Mouse (Mus musculus) layer of hippocampus, adult 11-12 months (tissue): ENCODE measurements around the gene Aars2.

Source experiments
- DNase-seq: peaks from one replicate; pipeline ENCODE4 v3.0.0; 2022; ENCODE audit warnings: low spot score

Gene Aars2

DNA sequence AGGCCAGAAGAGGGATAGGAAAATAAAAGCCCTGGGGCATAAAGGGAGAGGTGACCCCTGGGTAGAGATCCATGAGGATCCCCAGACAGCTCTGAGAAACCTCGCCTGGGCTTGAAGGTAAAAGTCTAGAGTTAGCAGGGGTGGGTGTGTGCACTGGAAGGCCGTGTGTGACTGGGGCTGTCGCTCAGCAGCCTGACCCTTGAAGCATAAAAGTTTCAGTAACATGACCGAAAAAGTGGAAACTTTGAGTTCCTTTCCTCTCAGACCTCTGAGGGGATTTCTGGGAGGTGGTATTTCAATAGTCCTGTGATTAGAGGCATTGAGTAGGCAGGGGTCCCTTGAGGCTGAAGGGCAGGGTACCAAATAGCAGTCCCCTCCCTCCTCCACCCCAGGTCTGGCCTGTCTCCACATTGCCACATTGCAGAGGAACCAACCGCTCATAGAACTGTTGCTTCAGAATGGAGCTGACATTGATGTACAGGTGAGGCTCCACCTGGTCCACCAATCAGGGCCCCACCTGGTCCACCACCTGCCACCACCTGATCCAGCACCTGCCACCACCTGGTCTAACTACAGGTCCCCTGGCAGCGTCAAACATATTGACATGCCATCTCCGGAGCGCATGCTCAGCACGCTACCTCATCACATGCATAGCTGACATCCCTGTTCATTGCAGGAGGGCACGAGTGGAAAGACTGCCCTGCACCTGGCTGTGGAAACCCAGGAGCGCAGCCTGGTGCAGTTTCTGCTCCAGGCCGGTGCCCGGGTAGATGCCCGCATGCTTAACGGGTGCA is 53.3 kb downstream of the Aars2 start:
- DNase-seq = no peak

DNA sequence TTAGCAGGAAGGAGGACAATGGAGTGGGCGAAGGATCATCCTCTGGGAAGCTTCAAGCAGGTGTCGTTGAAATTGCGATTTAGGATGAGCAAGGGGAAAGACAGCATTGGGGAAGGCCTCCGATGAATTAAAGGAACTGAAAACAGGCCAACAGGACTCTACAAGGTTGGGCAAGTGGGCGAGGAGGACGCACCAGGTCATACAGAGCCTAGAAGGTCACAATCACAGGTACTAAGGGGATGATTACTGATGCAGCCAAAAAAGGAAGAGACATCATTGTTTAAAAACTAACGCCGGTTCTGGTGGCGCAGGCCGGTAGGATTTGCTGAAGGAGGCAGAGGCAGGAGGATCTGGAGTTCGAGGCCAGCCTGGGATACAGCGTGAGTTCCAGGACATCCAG is 56.6 kb downstream of the Aars2 start:
- DNase-seq = no peak

DNA sequence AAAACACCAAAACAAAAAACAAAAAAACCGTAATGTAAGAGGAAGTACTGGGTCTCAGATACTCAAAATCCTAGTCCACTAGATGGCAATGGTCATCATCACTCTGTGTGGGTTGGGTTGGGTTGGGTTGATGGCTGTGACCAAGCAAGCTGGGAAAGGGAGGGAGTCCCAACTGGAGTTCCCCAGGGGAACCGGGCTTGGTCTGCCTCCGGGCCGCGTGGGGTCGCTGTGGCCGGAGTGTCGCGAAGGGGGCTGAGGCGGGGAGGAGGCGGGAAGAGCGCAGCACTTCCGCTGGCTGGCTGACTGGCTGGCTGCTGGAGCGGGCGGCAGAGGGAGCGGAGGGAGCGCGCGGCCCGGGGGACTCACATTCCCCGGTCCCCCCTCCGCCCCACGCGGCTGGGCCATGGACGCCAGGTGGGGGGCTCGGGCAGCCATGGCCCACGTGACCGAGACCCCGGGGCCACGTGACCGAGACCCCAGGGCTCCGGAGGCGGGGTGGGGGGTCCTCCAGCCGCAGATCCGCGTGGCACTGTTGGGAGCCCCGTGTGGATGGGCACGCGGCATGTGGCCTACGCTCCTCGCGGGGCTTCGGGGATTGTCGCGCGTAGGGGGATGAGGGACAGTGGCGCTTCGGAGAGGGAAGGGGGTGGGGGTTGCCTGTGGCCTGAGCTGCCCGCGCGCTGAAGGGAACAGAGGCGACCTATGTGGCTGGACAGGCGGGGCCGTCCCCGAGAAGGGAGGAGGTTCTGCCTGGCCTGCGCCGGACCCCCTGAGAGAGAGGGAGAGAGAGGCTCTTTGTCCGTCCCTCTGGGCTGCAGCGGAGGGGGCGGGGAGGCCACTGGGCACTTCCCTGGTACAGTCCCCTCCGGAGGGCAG is 57.3 kb downstream of the Aars2 start, which contains the start of gene Slc35b2:
Gene Slc35b2 (plus strand): TSS at position 220 of the 876 bp plus-strand sequence.
- DNase-seq = peak; percentile 89

DNA sequence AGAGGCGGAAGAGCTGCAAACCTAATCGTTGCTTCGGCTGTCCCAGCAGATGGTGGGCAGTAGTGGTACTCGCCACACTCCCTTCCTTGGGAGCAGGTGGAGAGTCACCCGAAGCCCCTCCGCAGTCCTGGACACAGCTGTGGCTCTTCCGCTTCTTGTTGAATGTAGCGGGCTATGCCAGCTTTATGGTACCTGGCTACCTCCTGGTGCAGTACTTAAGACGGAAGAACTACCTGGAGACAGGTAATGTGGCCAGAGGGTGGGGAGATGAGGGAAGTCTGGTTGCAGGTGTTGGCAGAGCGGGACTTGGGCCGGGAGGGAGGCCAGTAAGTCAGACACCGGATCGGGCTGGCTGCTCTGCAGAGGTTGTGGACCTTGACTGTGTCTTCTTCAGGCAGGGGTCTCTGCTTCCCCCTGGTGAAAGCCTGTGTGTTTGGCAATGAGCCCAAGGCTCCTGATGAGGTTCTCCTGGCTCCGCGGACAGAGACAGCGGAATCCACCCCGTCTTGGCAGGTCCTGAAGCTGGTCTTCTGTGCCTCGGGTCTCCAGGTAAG is 58.0 kb downstream of the Aars2 start:
- no peak for DNase-seq

DNA sequence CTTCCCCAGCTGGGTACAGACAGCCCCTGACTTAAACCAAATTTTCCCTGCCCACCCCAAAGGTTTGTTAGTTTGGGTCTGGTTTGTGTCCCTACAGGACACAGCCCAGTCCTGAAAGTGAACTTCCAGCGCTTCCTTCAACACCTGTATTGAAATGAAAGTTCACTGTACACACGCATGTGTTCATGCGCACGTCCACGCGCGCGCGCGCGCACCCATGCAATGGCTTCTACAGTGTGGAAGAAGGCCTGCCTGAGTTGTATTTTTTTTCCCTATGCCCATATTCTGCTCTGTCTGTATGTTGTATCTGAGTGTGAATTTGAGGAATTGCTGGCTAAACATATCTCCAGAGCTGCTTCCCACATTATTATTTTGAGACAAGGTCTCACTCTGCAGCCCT is 58.5 kb downstream of the Aars2 start:
- DNase-seq = no peak

DNA sequence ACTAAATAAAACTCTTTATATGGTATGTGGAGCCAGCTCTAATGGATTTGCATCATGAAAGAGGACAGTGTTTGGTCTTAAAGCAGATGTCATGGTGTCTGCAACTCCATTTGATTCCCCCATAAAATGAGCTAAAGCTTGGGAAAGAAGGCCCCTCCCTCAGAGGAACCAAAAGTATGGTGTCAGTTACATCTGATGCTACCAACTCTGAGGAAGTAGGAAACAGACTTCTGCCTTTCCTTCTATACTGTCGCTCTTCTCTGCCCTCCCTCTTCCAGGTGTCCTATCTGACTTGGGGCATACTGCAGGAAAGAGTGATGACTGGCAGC is 59.4 kb downstream of the Aars2 start:
- DNase-seq = no peak

DNA sequence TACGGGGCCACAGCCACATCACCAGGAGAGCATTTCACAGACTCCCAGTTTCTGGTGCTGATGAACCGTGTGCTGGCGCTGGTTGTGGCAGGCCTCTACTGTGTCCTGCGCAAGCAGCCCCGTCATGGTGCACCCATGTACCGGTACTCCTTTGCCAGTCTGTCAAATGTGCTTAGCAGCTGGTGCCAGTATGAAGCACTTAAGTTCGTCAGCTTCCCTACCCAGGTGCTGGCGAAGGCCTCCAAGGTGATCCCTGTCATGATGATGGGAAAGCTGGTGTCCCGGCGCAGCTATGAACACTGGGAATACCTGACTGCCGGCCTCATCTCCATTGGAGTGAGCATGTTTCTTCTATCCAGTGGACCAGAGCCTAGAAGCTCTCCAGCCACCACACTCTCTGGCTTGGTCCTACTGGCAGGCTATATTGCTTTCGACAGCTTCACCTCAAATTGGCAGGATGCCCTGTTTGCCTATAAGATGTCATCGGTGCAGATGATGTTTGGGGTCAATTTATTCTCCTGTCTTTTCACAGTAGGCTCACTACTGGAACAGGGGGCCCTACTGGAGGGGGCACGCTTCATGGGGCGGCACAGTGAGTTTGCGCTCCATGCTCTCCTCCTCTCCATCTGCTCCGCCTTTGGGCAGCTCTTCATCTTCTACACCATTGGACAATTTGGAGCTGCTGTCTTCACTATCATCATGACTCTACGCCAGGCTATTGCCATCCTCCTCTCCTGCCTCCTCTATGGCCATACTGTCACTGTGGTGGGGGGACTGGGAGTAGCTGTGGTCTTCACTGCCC is 59.9 kb downstream of the Aars2 start:
- no peak for DNase-seq

DNA sequence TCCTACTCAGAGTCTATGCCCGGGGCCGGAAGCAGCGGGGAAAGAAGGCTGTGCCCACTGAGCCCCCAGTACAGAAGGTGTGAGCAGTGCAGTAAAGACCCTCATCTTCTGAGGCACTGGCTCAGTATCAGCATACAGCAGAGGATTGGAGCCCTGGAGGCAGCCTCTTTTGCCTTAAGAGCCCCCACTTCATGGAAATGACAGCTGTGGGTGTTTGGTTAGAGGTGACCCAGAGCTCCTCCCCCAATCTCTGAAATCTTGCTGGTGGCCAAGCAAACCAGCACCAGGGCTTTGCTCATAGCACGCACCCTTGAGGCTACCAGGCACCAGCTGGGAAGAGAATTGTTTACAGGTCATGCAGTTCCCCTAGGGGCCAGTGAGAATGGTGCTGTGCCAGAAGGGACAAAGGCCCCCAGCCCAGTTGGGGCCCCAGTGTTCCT is 60.5 kb downstream of the Aars2 start:
- no peak for DNase-seq

DNA sequence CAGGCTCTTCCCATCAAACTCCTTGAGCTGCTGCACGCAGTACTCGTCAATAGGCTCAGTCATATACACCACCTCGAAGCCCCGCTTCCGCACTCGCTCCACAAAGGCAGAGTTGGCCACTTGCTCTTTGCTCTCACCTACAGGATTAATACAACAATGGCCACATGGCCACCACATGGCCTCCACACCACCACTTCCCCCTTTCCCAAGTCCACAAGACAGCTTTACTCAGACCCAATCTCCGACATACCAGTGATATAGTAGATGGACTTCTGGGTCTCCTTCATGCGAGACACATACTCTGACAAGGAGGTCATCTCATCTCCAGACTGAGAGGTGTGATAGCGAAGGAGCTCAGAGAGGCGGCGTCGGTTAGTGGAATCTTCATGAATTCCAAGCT is 62.3 kb downstream of the Aars2 start:
- DNase-seq = no peak

DNA sequence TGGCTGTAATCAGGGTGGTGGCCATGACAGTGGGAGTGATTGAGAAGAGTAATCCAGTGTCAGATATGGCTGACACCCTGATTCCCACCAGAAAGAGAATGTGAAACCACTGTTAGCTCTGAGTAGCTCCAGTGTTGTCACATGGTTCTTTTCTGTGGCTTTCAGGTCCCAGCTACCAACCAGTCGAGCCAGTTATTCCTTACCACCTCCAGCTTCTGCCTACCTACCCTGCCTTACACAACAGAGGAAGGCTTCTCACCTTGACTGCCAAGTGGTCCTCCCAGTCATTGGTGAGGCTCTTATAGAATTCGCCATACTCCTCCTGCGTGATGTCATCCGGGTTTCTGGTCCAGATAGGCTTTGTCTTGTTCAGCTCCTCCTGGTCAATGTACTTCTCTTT is 63.4 kb downstream of the Aars2 start:
- DNase-seq = no peak
